Mouse (Mus musculus) heart, embryonic 10.5 days (tissue): ENCODE measurements at regions not wholly inside any gene's neighbourhood (a gene's known extent, or its start where the extent isn't known, plus 50 kb on each side); places are given as distances from the start of the nearest gene placed in this dataset.

Experiments
- DNase-seq: peaks from one replicate; pipeline ENCODE4 v3.0.0-alpha.2; 2017; ENCODE audit warnings: low spot score
- H3K27ac ChIP-seq: fragments of 300-500 bp; sonication (generic); 2 replicates; pipeline ENCODE4 v1.5.1; 2016; ENCODE audit warnings: mild to moderate bottlenecking
- H3K27me3 ChIP-seq: fragments of 300-500 bp; sonication (generic); 2 replicates; pipeline ENCODE4 v1.6.1; 2016; ENCODE audit warnings: mild to moderate bottlenecking; ENCODE audit not compliant: poor library complexity, insufficient read depth, severe bottlenecking
- H3K36me3 ChIP-seq: fragments of 300-500 bp; sonication (generic); 2 replicates; pipeline ENCODE4 v1.6.1; 2016; ENCODE audit warnings: mild to moderate bottlenecking, moderate library complexity
- H3K4me1 ChIP-seq: fragments of 300-500 bp; sonication (generic); 2 replicates; pipeline ENCODE4 v1.6.1; 2016; ENCODE audit warnings: mild to moderate bottlenecking
- H3K4me3 ChIP-seq: fragments of 300-500 bp; sonication (generic); 2 replicates; pipeline ENCODE4 v1.5.1; 2016; ENCODE audit warnings: mild to moderate bottlenecking, moderate library complexity
- H3K9me3 ChIP-seq: fragments of 300-500 bp; sonication (generic); 2 replicates; pipeline ENCODE4 v1.6.1; 2016; ENCODE audit warnings: mild to moderate bottlenecking, moderate library complexity
- WGBS: fragments of 180-500 bp; shearing (Covaris S2); methylation state at CpG from one replicate; pipeline ENCODE4 v1.1.7; 2016; 5-methylcytosine and 5-hydroxymethylcytosine counted together

GRCm38 (mm10) chr9:46511307-46511706 lies 191.5 kb upstream of the 4931429L15Rik start:
- no peaks in the 10 kb centered on the region for H3K9me3 ChIP-seq
- no peaks in the 10 kb centered on the region for H3K36me3 ChIP-seq
- H3K4me3 ChIP-seq: no peak overlapping the region
- 52% methylated on average over 6 of the region's 6 CpGs for WGBS
- H3K27ac ChIP-seq: no peak overlapping the region
- peaks cover 9% of the 10 kb centered on the region; the same call in 1 of the 2 replicates for H3K4me1 ChIP-seq
- DNase-seq: no peak
- peaks cover 13% of the 10 kb centered on the region; the same call in 1 of the 2 replicates for H3K27me3 ChIP-seq

GRCm38 (mm10) chr9:46509896-46510295 lies 190.1 kb upstream of the 4931429L15Rik start:
- Histone ChIP-seq H3K27ac (no peak overlapping the region), H3K9me3 (no peaks in the 10 kb centered on the region), H3K27me3 (peaks cover 27% of the 10 kb centered on the region), H3K36me3 (no peaks in the 10 kb centered on the region), H3K4me1 (peaks cover 9% of the 10 kb centered on the region; the same call in 1 of the 2 replicates), H3K4me3 (no peak overlapping the region)
- WGBS: 60% methylated on average over 5 of the region's 5 CpGs
- DNase-seq: no peak

- no peak overlapping the region for H3K4me3 ChIP-seq
- WGBS: 17% methylated on average over 5 of the region's 5 CpGs
- H3K9me3 ChIP-seq: no peaks in the 10 kb centered on the region
These were observed 189.7 kb upstream of the 4931429L15Rik start for GRCm38 (mm10) chr9:46509458-46509857.

GRCm38 (mm10) chr9:46507036-46507435 lies 187.2 kb upstream of the 4931429L15Rik start:
- Histone ChIP-seq H3K9me3 (no peaks in the 10 kb centered on the region), H3K4me3 (no peak overlapping the region), H3K36me3 (no peaks in the 10 kb centered on the region), H3K4me1 (peaks cover 9% of the 10 kb centered on the region; the same call in 1 of the 2 replicates), H3K27me3 (peaks cover 30% of the 10 kb centered on the region), H3K27ac (no peak overlapping the region)
- whole genome bisulfite sequencing: 76% methylated on average over 4 of the region's 4 CpGs
- no peak for DNase-seq

More at GRCm38 (mm10) chr9:46509458-46509857, 189.7 kb upstream of the 4931429L15Rik start:
- Histone ChIP-seq H3K27me3 (peaks cover 29% of the 10 kb centered on the region), H3K36me3 (no peaks in the 10 kb centered on the region), H3K4me1 (peaks cover 9% of the 10 kb centered on the region; the same call in 1 of the 2 replicates), H3K27ac (no peak overlapping the region)
- DNase-seq: no peak

- no peaks in the 10 kb centered on the region for H3K36me3 ChIP-seq
- no peak for DNase-seq
- no peak overlapping the region for H3K27ac ChIP-seq
- H3K27me3 ChIP-seq: peaks cover 38% of the 10 kb centered on the region
- 70% methylated on average over 12 of the region's 12 CpGs for WGBS
- H3K4me3 ChIP-seq: no peak overlapping the region
- no peaks in the 10 kb centered on the region for H3K4me1 ChIP-seq
- H3K9me3 ChIP-seq: no peaks in the 10 kb centered on the region
These were observed 184.8 kb upstream of the 4931429L15Rik start for GRCm38 (mm10) chr9:46504536-46504935.

- peaks cover 38% of the 10 kb centered on the region for H3K27me3 ChIP-seq
- no peaks in the 10 kb centered on the region for H3K36me3 ChIP-seq
- no peak overlapping the region for H3K27ac ChIP-seq
- H3K9me3 ChIP-seq: no peaks in the 10 kb centered on the region
- no peak overlapping the region for H3K4me3 ChIP-seq
- DNase-seq: no peak
- H3K4me1 ChIP-seq: no peaks in the 10 kb centered on the region
- 75% methylated on average over 3 of the region's 3 CpGs for WGBS
These were observed 184.3 kb upstream of the 4931429L15Rik start for GRCm38 (mm10) chr9:46504133-46504416.

- H3K36me3 ChIP-seq: no peaks in the 10 kb centered on the region
- no peaks in the 10 kb centered on the region for H3K4me1 ChIP-seq
- no peak for DNase-seq
- WGBS: 79% methylated on average over 8 of the region's 8 CpGs
- no peaks in the 10 kb centered on the region for H3K9me3 ChIP-seq
- no peak overlapping the region for H3K4me3 ChIP-seq
- no peak overlapping the region for H3K27ac ChIP-seq
- H3K27me3 ChIP-seq: peaks cover 43% of the 10 kb centered on the region
These were observed 183.7 kb upstream of the 4931429L15Rik start for GRCm38 (mm10) chr9:46503321-46504132.

GRCm38 (mm10) chr9:46499426-46499825 lies 179.6 kb upstream of the 4931429L15Rik start:
- H3K9me3 ChIP-seq: no peaks in the 10 kb centered on the region
- 23% methylated on average over 2 of the region's 2 CpGs for WGBS

GRCm38 (mm10) chr9:46498861-46499260 lies 179.1 kb upstream of the 4931429L15Rik start:
- H3K27ac ChIP-seq: no peak overlapping the region
- H3K9me3 ChIP-seq: no peaks in the 10 kb centered on the region
- 43% methylated on average over 5 of the region's 5 CpGs for WGBS
- DNase-seq: no peak
- no peaks in the 10 kb centered on the region for H3K36me3 ChIP-seq
- H3K4me1 ChIP-seq: no peaks in the 10 kb centered on the region
- no peak overlapping the region for H3K4me3 ChIP-seq
- peaks cover 30% of the 10 kb centered on the region; the same call in 1 of the 2 replicates for H3K27me3 ChIP-seq

More at GRCm38 (mm10) chr9:46499426-46499825, 179.6 kb upstream of the 4931429L15Rik start:
- Histone ChIP-seq H3K36me3 (no peaks in the 10 kb centered on the region), H3K4me1 (no peaks in the 10 kb centered on the region), H3K27ac (no peak overlapping the region), H3K27me3 (peaks cover 30% of the 10 kb centered on the region; the same call in 1 of the 2 replicates), H3K4me3 (no peak overlapping the region)
- no peak for DNase-seq

GRCm38 (mm10) chr9:46495276-46495675 lies 175.5 kb upstream of the 4931429L15Rik start:
- no peak for DNase-seq
- Histone ChIP-seq H3K9me3 (no peaks in the 10 kb centered on the region), H3K4me3 (no peak overlapping the region), H3K27ac (no peak overlapping the region), H3K27me3 (peaks cover 17% of the 10 kb centered on the region; the same call in 1 of the 2 replicates), H3K36me3 (no peaks in the 10 kb centered on the region), H3K4me1 (no peaks in the 10 kb centered on the region)
- 65% methylated on average over 6 of the region's 6 CpGs for WGBS

GRCm38 (mm10) chr9:46482859-46483443 lies 163.2 kb upstream of the 4931429L15Rik start:
- 74% methylated on average over 5 of the region's 5 CpGs for WGBS

GRCm38 (mm10) chr9:46482034-46482858 lies 162.5 kb upstream of the 4931429L15Rik start:
- H3K36me3 ChIP-seq: no peaks in the 10 kb centered on the region
- peaks cover 10% of the 10 kb centered on the region for H3K4me1 ChIP-seq
- no peak overlapping the region for H3K4me3 ChIP-seq
- H3K27me3 ChIP-seq: peaks cover 28% of the 10 kb centered on the region
- H3K9me3 ChIP-seq: no peaks in the 10 kb centered on the region
- DNase-seq: no peak
- WGBS: 61% methylated on average over 12 of the region's 12 CpGs
- no peak overlapping the region for H3K27ac ChIP-seq

More at GRCm38 (mm10) chr9:46482859-46483443, 163.2 kb upstream of the 4931429L15Rik start:
- H3K36me3 ChIP-seq: no peaks in the 10 kb centered on the region
- H3K9me3 ChIP-seq: no peaks in the 10 kb centered on the region
- peaks cover 10% of the 10 kb centered on the region for H3K4me1 ChIP-seq
- DNase-seq: no peak
- H3K27me3 ChIP-seq: peaks cover 21% of the 10 kb centered on the region; the same call in 1 of the 2 replicates
- H3K4me3 ChIP-seq: no peak overlapping the region
- H3K27ac ChIP-seq: no peak overlapping the region
